Mouse (Mus musculus) cerebellum, postnatal 36 days (tissue): ENCODE measurements around the gene Ppp1r1b.

Source experiments
- DNase-seq, 2 experiments: peaks; one replicate each; pipeline ENCODE4 v3.0.0; 2021 to 2022; ENCODE audit warnings: mixed read lengths in 2 of 2

Gene Ppp1r1b

GRCm38 (mm10) chr11:98328371-98329069, 19.7 kb upstream of the Ppp1r1b start:
- peak; percentile 64 to 69 for DNase-seq

GRCm38 (mm10) chr11:98329081-98329959, 18.9 kb upstream of the Ppp1r1b start, which contains the start of gene Neurod2:
Gene Neurod2 (minus strand): TSS chr11:98329648.
- peak; percentile 95 for DNase-seq

GRCm38 (mm10) chr11:98329960-98330744, 18.1 kb upstream of the Ppp1r1b start:
- DNase-seq: no peak

- DNase-seq: no peak
Observed at GRCm38 (mm10) chr11:98330745-98331204, 17.4 kb upstream of the Ppp1r1b start.

GRCm38 (mm10) chr11:98331401-98331800, 16.8 kb upstream of the Ppp1r1b start:
- no peak for DNase-seq

- DNase-seq: no peak
Observed at GRCm38 (mm10) chr11:98332186-98332585, 16.0 kb upstream of the Ppp1r1b start.

GRCm38 (mm10) chr11:98332841-98333240, 15.4 kb upstream of the Ppp1r1b start:
- no peak for DNase-seq

- DNase-seq: peak; percentile 66 to 74
Observed at GRCm38 (mm10) chr11:98333263-98333696, 14.9 kb upstream of the Ppp1r1b start.

GRCm38 (mm10) chr11:98333981-98334741, 14.0 kb upstream of the Ppp1r1b start:
- peak; percentile 76 to 79 for DNase-seq

GRCm38 (mm10) chr11:98335250-98335649, 13.0 kb upstream of the Ppp1r1b start:
- no peak for DNase-seq

GRCm38 (mm10) chr11:98336245-98337107, 11.7 kb upstream of the Ppp1r1b start:
- peak; percentile 50 to 52 for DNase-seq

- peak; percentile 85 to 86 for DNase-seq
Observed at GRCm38 (mm10) chr11:98338507-98338961, 9.7 kb upstream of the Ppp1r1b start.

GRCm38 (mm10) chr11:98339071-98339501, 9.1 kb upstream of the Ppp1r1b start:
- DNase-seq: peak; percentile 55 to 66

- no peak for DNase-seq
Observed at GRCm38 (mm10) chr11:98339679-98340287, 8.4 kb upstream of the Ppp1r1b start.

- DNase-seq: no peak
Observed at GRCm38 (mm10) chr11:98340597-98340996, 7.6 kb upstream of the Ppp1r1b start.

GRCm38 (mm10) chr11:98341174-98341573, 7.0 kb upstream of the Ppp1r1b start:
- DNase-seq: no peak

GRCm38 (mm10) chr11:98342000-98342945, 5.9 kb upstream of the Ppp1r1b start:
- peak; percentile 96 to 100 for DNase-seq

GRCm38 (mm10) chr11:98345253-98345652, 3.0 kb upstream of the Ppp1r1b start:
- peak; percentile 91 to 94 for DNase-seq

- DNase-seq: no peak
Observed at GRCm38 (mm10) chr11:98346168-98346567, 2.0 kb upstream of the Ppp1r1b start.
